Mouse (Mus musculus) 3134 (cell line): Measurements from ENCODE around the gene Lmod1.

Experiments
- DNase-seq: peaks from one replicate; pipeline ENCODE4 v3.0.0-alpha.2; 2011; ENCODE audit warnings: low spot score; ENCODE audit not compliant: insufficient read length; ENCODE audit errors: extremely low read depth

Lmod1 gene

DNA sequence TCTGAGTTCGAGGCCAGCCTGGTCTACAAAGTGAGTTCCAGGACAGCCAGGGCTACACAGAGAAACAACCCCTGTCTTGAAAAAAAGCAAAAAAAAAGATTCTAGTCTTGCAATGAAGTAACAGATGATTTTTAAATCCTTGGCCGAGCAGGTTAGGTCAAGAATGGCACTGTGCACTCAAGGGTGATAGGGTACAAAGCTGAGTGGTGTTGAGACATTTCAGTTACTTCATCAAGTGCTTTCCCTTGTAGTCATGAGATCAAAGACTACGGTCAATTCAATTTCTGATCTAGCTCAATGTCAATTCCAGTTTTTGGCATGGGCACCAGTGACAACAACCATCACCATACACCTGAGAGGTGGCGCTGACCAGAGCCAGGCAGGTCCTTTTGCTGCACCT lies 84.4 kb downstream of the Lmod1 start:
- no peak for DNase-seq

DNA sequence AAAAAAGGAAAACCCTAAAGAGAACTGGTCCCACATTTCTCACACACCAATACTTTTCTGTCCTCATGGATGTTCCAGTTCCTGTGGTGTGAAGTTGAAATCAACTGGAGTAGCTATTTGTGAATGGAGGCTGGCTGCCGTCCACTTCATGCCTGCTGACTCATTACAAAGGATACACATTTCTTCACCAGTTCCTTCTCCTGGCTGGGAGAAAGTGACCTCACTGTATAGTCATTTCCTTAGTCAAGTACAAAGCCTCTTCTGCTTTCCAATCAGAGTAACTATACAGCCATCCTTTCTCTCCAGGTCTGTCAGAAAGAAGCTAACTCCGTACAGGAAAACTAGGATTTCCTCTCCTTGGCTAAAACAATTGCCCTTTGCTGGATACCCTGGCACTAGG lies 86.4 kb downstream of the Lmod1 start:
- DNase-seq: peak; percentile 73

DNA sequence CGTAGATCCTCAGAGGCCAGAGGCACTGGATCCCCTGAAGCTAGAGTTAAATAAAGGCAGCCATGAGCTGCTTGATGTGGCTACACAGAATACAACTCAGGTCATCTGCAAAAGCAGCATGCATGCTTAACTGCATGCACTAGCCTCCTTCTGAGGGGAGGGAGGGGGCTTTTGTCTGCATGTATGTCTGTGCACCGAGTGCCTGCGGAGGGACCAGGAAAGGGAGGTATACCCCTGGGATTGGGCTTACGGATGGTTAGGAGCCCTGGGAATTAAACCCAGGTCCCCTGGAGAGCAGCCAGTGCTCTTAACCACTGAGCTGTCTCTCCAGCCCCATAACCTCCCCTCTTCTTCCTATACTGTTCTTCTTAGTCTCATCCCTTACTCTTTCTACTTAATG lies 87.5 kb downstream of the Lmod1 start:
- DNase-seq: no peak

DNA sequence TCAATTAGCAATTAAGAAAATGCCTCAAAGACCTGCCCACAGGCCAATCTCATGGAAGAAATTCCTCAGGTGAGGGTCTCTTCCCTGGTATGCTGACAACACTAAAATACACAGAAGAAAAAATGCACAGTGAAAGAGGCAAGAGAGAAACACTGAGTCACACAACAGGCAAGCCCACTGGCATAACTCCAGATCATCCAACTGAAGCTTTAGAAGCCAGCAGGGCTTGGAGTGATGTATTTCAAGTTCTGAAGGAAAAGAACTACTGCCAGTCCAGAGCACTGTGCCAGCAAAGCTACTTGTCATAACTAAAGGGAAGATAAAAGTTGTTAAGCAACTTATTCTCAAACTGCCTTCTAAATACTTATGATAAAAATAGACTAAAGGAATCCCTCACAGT lies 89.4 kb downstream of the Lmod1 start:
- DNase-seq: peak; percentile 57
